Mouse (Mus musculus) hindbrain, embryonic 10.5 days (tissue): ENCODE data around the gene Sinhcaf. TPM values are rescaled to one million over a fixed set of nuclear protein-coding genes. Genes with fewer than 3 reads are reported as not detected.
A peak's percentile ranks its signal among the peaks of the same experiment; 100 is the strongest.
"Not testable (repeated sequence)": the region's sequence is repeated elsewhere in the genome, so short reads cannot be mapped to it uniquely, and the experiment has no call there.

Source experiments
- DNase-seq: peaks from one replicate; pipeline ENCODE4 v3.0.0-alpha.2; 2017; ENCODE audit warnings: low spot score
- H3K27ac ChIP-seq: fragments of 300-500 bp; sonication (generic); 2 replicates; pipeline ENCODE4 v1.5.1; 2016; ENCODE audit warnings: mild to moderate bottlenecking, moderate library complexity
- H3K27me3 ChIP-seq: fragments of 300-500 bp; sonication (generic); 2 replicates; pipeline ENCODE4 v1.6.1; 2016; ENCODE audit warnings: mild to moderate bottlenecking; ENCODE audit not compliant: poor library complexity, insufficient read depth, severe bottlenecking
- H3K36me3 ChIP-seq: fragments of 300-500 bp; sonication (generic); 2 replicates; pipeline ENCODE4 v1.6.1; 2016; ENCODE audit warnings: mild to moderate bottlenecking, moderate library complexity
- H3K4me1 ChIP-seq: fragments of 300-500 bp; sonication (generic); replicated peaks from 2 replicates; pipeline ENCODE4 v1.6.1; 2016; ENCODE audit warnings: mild to moderate bottlenecking
- H3K4me3 ChIP-seq: fragments of 300-500 bp; sonication (generic); 2 replicates; pipeline ENCODE4 v1.5.1; 2016; ENCODE audit warnings: mild to moderate bottlenecking, moderate library complexity
- H3K9me3 ChIP-seq: fragments of 300-500 bp; sonication (generic); 2 replicates; pipeline ENCODE4 v1.6.1; 2016; ENCODE audit warnings: mild to moderate bottlenecking, moderate library complexity
- WGBS: fragments of 180-500 bp; shearing (Covaris S2); methylation state at CpG from one replicate; pipeline ENCODE4 v1.1.7; 2016; 5-methylcytosine and 5-hydroxymethylcytosine counted together
- polyA plus RNA-seq: library from polyadenylated mRNA; unstranded; fragments of >200 nt; fragmentation: Nextera tagmentation; extraction: Ambion mirVana; gene quantifications from 2 replicates; pipeline ENCODE4 v1.2.1, GENCODE M21; 2016

Gene Sinhcaf
- polyA plus RNA-seq, 1 experiment from 2014 or later = 238 TPM

DNA sequence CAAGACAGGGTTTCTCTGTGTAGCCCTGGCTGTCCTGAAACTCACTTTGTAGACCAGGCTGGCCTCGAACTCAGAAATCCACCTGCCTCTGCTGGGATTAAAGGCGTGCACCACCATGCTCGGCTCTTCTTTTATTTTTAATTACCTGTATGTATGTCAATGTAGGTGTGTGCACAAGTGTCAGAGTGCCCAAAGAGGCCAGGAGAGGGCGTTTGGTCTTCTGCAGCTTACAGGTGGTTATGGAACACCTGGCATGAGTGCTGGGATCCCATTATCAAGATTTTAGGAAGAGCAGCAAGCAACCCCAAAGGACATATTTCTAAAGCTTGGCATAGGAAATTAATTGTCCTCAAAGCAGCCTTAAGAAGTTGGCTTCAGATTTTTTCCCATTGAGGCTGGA, 3.9 kb downstream of the Sinhcaf start:
- peaks cover 52% of the 10 kb centered on the region for H3K36me3 ChIP-seq

DNA sequence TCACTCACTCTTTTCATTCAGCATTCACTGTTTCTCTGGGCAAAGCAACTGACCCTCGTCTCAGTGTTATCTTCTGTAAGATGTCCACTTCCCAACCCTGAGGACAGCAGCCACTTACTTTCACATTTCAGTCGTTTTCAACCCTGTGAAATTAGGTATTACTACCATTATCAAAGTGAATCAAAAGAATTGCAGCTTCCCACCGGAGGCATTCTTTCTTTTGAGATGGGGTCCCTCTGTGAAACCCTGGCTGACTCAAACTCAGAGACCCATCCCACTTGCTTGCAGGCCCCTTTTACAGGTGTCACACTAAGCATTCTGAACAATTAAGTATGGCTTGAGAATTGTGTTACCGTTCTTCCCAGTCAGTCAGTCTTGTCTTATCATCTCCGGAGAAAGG, 4.4 kb downstream of the Sinhcaf start:
- WGBS = 52% methylated on average over 5 of the region's 5 CpGs
- H3K9me3 ChIP-seq = no peaks in the 10 kb centered on the region
- peak overlapping the region; percentile 20 for H3K4me3 ChIP-seq
- peaks cover 52% of the 10 kb centered on the region for H3K36me3 ChIP-seq
- no peaks in the 10 kb centered on the region for H3K27me3 ChIP-seq
- peaks cover 36% of the 10 kb centered on the region for H3K4me1 ChIP-seq
- DNase-seq = no peak
- no peak overlapping the region for H3K27ac ChIP-seq

More for the DNA sequence above, 3.9 kb downstream of the Sinhcaf start:
- H3K4me3 ChIP-seq = peak overlapping the region; percentile 98; the same call in 1 of the 2 replicates
- WGBS = 72% methylated on average over 4 of the region's 4 CpGs
- no peaks in the 10 kb centered on the region for H3K9me3 ChIP-seq
- no peak for DNase-seq
- H3K4me1 ChIP-seq = peaks cover 41% of the 10 kb centered on the region
- no peak overlapping the region for H3K27ac ChIP-seq
- H3K27me3 ChIP-seq = no peaks in the 10 kb centered on the region

DNA sequence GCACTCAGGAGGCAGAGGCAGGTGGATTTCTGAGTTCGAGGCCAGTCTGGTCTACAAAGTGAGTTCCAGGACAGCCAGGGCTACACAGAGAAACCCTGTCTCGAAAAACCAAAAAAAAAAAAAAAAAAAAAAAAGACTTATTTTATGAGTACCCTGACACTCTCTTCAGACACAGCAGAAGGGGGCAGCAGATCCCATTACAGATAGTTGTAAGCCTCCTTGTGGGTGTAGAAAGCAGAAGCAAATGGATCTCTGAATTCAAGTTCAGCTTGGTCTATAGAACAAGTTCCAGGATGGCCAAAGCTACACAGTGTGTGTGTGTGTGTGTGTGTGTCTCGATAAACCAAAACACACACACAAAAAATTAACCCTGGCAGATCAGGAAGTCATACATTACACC, 5.9 kb downstream of the Sinhcaf start:
- H3K9me3 ChIP-seq, H3K27ac ChIP-seq, H3K27me3 ChIP-seq, DNase-seq, H3K4me3 ChIP-seq: not testable (repeated sequence)
- H3K36me3 ChIP-seq = peaks cover 61% of the 10 kb centered on the region
- WGBS = 97% methylated on average over 2 of the region's 3 CpGs
- peaks cover 45% of the 10 kb centered on the region for H3K4me1 ChIP-seq

DNA sequence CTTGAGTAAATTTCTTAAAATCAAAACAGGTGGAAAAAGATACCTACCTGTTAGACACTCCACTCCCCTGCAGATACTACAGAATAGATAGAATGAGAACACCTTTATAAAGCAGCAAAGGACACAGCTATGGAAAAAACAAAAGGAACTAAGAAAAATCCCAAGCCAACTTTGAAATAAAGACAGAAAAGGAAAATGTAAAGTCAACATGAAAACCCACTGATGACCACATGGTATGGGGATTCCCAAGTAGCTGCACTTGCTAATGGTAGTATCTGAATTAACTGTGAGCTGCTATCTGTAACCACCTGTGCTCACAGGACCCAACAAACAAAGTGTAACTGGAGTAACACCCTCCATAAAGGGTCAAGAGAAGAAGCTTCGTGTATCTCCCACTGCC, 8.6 kb downstream of the Sinhcaf start:
- no peaks in the 10 kb centered on the region for H3K27me3 ChIP-seq
- peaks cover 40% of the 10 kb centered on the region for H3K4me1 ChIP-seq
- H3K27ac ChIP-seq = no peak overlapping the region
- DNase-seq = no peak
- WGBS = 44% methylated on average over 1 of the region's 1 CpGs
- peaks cover 78% of the 10 kb centered on the region for H3K36me3 ChIP-seq
- no peak overlapping the region for H3K4me3 ChIP-seq
- no peaks in the 10 kb centered on the region for H3K9me3 ChIP-seq

DNA sequence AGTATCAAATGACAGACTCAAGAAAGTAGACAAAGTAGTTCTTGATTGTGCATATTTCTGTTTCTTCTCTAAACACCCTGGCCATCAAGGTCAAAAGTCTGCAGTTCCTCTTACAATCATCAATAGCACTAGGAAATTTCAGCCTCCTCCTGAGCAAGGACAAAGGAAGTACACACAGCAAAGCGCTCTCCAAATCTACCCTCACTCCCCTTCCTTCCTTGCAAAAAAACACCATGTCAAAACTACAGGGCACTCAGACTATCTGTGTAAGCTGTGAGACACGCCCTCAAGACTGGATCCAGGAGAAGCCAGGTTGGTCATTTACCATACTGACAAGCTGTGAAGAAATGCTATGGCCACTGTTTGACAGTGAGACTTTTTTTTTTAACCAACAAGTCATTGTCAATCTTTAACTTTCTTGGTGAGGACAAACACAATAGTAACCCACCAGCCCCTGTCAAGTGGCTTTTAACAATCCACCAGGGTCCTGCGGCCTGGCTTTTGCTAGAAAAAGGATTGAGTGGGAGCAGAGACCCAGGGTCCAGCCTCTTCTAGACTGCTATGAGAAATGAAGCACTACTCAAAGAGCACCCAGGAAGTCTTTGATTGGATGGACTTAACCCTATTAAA, 11.2 kb downstream of the Sinhcaf start:
- peaks cover 27% of the 10 kb centered on the region for H3K4me1 ChIP-seq
- no peak for DNase-seq
- no peak overlapping the region for H3K27ac ChIP-seq
- WGBS = 69% methylated on average over 3 of the region's 3 CpGs
- peaks cover 87% of the 10 kb centered on the region for H3K36me3 ChIP-seq
- H3K4me3 ChIP-seq = no peak overlapping the region
- no peaks in the 10 kb centered on the region for H3K27me3 ChIP-seq
- H3K9me3 ChIP-seq = no peaks in the 10 kb centered on the region

DNA sequence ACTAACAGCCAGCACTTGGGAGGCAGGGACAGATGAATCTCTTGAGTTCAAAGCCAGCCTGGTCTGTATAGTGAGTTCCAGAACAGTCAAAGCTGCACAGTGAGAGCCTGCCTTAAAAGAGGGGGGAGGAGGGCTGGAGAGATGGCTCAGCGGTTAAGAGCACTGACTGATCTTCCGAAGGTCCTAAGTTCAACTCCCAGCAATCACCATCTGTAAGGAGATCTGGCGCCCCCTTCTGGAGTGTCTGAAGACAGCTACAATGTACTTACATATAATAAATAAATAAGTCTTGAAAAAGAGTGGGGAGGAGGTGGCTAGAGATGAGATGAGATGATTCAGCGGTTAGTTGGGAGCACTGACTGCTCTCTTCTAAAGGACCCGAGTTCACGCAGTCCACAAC, 15.0 kb downstream of the Sinhcaf start:
- WGBS = 88% methylated on average over 6 of the region's 6 CpGs
- peaks cover 14% of the 10 kb centered on the region for H3K4me1 ChIP-seq
- H3K36me3 ChIP-seq = peaks cover 92% of the 10 kb centered on the region
- no peak overlapping the region for H3K27ac ChIP-seq
- no peaks in the 10 kb centered on the region for H3K27me3 ChIP-seq
- peak; percentile 34 for DNase-seq
- H3K9me3 ChIP-seq = no peaks in the 10 kb centered on the region
- H3K4me3 ChIP-seq = no peak overlapping the region

DNA sequence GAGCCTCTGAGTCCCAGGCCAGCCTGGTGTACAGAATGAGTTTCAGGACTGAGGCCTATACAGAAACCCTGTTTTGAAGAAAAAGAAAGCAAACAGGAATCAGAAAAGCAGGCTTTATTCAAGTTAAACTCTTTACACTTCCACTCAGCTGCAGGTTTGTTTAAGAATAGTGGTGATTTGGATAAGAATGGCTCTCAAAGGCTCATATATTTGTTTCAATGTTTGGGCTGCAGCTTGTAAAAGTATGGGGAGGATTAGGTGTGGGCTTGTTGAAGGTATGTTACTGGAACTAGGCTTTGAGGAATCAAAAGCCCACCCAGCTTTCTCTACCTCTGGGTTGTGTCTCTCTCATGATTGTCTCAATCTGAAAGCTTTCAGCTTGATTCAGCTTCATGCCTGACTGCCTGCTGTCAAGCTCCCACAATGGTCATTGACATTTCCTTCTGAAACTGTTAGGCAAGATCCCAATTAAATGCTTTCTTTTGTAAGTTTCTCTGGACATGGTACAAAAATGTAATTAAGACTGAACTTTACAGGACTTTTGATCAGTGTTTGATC, 27.3 kb downstream of the Sinhcaf start:
- H3K4me1 ChIP-seq = no peaks in the 10 kb centered on the region
- no peaks in the 10 kb centered on the region for H3K27me3 ChIP-seq
- no peak overlapping the region for H3K27ac ChIP-seq
- DNase-seq = no peak
- no peaks in the 10 kb centered on the region for H3K9me3 ChIP-seq
- peaks cover 38% of the 10 kb centered on the region for H3K36me3 ChIP-seq
- H3K4me3 ChIP-seq = no peak overlapping the region

DNA sequence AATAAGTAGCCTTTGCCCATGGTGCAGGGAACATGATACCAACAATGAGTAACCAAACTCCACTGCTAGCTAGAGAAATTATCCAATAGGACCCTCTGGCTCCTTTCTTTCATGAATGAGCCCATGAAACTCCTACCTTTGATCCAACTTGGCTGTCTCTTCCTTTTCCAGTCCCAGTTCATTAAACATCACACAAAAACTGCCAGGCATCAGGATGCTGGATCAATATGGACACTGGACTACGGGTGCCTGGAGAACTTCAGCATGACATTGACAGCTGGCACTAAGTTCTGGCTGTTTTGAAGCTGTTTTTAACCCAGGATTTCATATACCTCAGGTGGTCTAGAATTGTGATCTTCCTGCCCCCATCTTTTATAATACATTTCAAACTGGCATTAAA, 28.6 kb downstream of the Sinhcaf start:
- Histone ChIP-seq H3K9me3 (no peaks in the 10 kb centered on the region), H3K27ac (no peak overlapping the region), H3K4me1 (no peaks in the 10 kb centered on the region), H3K4me3 (no peak overlapping the region), H3K36me3 (peaks cover 26% of the 10 kb centered on the region), H3K27me3 (no peaks in the 10 kb centered on the region)
- 88% methylated on average over 1 of the region's 1 CpGs for whole genome bisulfite sequencing
- no peak for DNase-seq

DNA sequence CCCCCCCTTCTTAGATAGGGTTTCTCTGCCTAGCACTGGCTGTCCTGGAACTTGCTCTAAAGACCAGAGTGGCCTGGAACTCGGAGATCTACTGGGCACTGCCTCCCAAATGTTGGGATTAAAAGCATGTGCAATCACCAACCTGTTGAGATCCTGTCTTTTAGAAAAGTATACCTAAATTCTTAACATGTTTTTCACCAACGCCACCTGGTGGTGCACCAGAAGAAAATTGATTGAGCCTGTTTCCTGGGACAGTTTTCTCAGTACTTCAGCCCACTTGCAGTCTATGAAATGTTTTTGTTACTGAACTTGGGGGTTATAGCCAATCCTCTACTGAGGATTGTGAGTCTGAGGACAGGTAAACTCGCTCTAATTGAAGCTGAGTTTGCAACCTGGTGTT, 29.4 kb downstream of the Sinhcaf start:
- no peak for DNase-seq
- no peaks in the 10 kb centered on the region for H3K27me3 ChIP-seq
- H3K4me3 ChIP-seq = no peak overlapping the region
- H3K4me1 ChIP-seq = no peaks in the 10 kb centered on the region
- peaks cover 26% of the 10 kb centered on the region for H3K36me3 ChIP-seq
- WGBS = 32% methylated on average over 3 of the region's 3 CpGs
- H3K27ac ChIP-seq = no peak overlapping the region
- no peaks in the 10 kb centered on the region for H3K9me3 ChIP-seq

DNA sequence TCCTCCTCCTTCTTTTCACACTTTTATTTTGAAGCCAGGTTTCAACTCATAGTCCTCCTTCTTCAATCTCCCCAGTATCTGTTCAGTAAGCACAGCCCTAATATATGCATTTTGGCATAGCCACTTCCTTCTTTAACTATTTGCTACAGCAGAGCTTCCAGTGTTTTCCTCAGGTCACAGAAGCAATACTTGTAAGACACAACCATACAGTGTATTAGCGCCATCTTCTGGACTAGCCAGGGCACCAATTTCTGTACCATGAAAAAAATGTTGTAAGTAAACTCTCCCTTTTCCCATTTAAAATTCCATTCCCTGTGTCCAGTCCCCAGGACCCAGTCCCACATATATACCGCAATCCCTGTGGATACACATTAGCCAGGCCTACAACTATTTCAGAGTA, 32.3 kb downstream of the Sinhcaf start:
- Histone ChIP-seq H3K27me3 (no peaks in the 10 kb centered on the region), H3K36me3 (peaks cover 6% of the 10 kb centered on the region), H3K27ac (no peak overlapping the region), H3K9me3 (no peaks in the 10 kb centered on the region), H3K4me3 (no peak overlapping the region), H3K4me1 (no peaks in the 10 kb centered on the region)
- 11% methylated on average over 2 of the region's 2 CpGs for WGBS
- DNase-seq = peak; percentile 42

DNA sequence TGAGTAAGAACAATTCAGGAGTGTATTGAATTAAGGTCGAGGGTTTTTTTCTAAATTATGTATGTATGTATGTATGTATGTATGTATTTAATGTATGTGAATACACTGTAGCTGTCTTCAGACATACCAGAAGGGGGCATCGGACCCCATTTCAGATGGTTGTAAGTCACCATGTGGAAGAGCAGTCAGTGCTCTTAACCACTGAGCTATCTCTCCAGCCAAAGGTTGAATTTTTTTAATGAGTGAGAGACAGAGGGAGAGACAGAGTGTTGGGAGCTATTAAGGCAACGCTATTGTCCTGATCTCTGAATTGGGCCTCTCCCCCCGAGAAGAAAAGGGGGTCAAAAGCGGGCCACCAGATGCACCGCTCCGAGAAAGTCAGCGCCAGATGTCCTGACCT, 34.4 kb downstream of the Sinhcaf start:
- 75% methylated on average over 8 of the region's 8 CpGs for WGBS
- not testable (repeated sequence) for H3K4me1 ChIP-seq, H3K4me3 ChIP-seq, DNase-seq, H3K9me3 ChIP-seq, H3K27ac ChIP-seq, H3K36me3 ChIP-seq, H3K27me3 ChIP-seq

DNA sequence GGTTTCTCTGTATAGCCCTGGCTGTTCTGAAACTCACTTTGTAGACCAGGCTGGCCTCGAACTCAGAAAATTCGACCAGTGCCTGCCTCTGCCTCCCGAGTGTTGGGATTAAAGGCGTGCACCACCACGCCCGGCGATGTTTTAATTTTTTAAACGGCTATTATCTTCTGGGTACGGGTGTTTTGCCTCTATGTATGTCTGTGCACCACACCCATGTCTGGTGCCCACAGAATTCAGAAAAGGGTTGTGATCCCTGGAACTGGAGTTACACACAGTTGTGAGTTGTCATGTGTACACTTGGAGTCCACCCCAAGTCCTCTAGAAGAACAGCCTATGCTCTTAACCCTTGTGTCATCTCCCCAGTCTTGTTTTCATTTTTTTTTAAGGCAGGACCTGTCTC, 39.3 kb downstream of the Sinhcaf start:
- Histone ChIP-seq H3K4me1 (no peaks in the 10 kb centered on the region), H3K36me3 (no peaks in the 10 kb centered on the region), H3K27me3 (no peaks in the 10 kb centered on the region), H3K27ac (no peak overlapping the region), H3K9me3 (no peaks in the 10 kb centered on the region), H3K4me3 (no peak overlapping the region)
- DNase-seq = no peak
- WGBS = 92% methylated on average over 9 of the region's 9 CpGs

DNA sequence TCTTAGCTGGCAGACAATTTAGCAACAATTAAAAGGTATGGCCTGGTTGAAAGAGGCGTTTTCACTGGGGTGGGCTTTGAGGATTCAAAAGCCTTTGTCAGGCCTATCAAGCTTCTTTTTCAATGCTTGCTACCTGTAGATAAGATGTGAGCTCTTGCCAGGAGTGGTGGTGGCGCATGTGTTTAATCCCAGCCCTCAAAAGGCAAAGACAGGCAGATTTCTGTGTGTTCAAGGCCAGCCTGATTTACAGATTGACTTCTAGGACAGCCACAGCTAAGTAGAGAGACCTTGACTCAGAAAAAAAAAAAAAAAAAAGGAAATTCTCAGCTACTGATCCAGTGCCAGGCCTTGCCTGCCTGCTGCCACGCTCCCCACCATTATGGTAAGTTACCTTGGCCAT, 43.5 kb downstream of the Sinhcaf start:
- H3K4me1 ChIP-seq = no peaks in the 10 kb centered on the region
- H3K27me3 ChIP-seq = no peaks in the 10 kb centered on the region
- no peak for DNase-seq
- H3K36me3 ChIP-seq = no peaks in the 10 kb centered on the region
- WGBS = 78% methylated on average over 3 of the region's 3 CpGs
- H3K4me3 ChIP-seq = no peak overlapping the region
- no peak overlapping the region for H3K27ac ChIP-seq
- no peaks in the 10 kb centered on the region for H3K9me3 ChIP-seq

DNA sequence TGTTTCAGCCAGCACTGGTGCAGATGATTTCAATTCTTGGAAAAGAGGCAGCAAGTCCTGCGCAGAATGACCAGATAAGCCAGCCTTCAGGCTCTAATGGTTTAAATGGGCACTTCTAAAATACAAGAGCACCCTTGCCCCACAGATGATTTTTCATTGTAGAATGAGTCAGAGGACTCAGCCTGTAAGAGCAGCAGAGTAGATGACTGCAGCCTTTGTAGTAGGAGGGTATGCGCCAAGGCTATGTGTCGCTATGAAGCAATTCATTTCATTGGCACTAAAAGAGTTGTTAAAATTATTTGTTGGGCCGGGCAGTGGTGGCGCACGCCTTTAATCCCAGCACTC, 49.8 kb downstream of the Sinhcaf start:
- Histone ChIP-seq H3K27ac (peak overlapping the region; percentile 93), H3K9me3 (no peaks in the 10 kb centered on the region), H3K4me3 (peak overlapping the region; percentile 83), H3K4me1 (peaks cover 19% of the 10 kb centered on the region), H3K36me3 (no peaks in the 10 kb centered on the region), H3K27me3 (no peaks in the 10 kb centered on the region)
- 53% methylated on average over 6 of the region's 6 CpGs for WGBS
- no peak for DNase-seq
